In genomic region chr13:81640881-81641280, GRCm38 (mm10) we compare ENCODE assay signal across 12 mouse cellular contexts. TPM values are rescaled to one million over a fixed set of nuclear protein-coding genes. Genes with fewer than 3 reads are reported as not detected.
DNase-seq lines count a peak whose midpoint lies in the region; ATAC-seq and TF ChIP-seq lines count a peak whose summit lies in the region.
"Had no signal": no experiment of that assay in that cellular context is flagged by ENCODE, and none has a peak within 500 bp of the region (broad histone marks: within the 10 kb centered on the region; RNA-seq: fewer than 3 reads in every experiment).

No protein-coding gene starts in this region.

- no peaks in the 10 kb centered on the region for H3K36me3 ChIP-seq in intestine, embryonic 15.5 days
- no peaks in the 10 kb centered on the region for H3K36me3 ChIP-seq in intestine, postnatal 0 days (ENCODE audit: control insufficient read depth, insufficient read depth)
- no peaks in the 10 kb centered on the region for H3K36me3 ChIP-seq in embryonic facial prominence, embryonic 10.5 days (replicated peaks)
- H3K36me3 ChIP-seq in hindbrain, embryonic 12.5 days = no peaks in the 10 kb centered on the region
- no peaks in the 10 kb centered on the region for H3K36me3 ChIP-seq in neural tube, embryonic 12.5 days
- H3K36me3 ChIP-seq: embryonic facial prominence, embryonic 15.5 days; heart, embryonic 13.5 days had no signal

- H3K9ac ChIP-seq in intestine, embryonic 15.5 days = no peak overlapping the region
- no peak overlapping the region for H3K9ac ChIP-seq in intestine, postnatal 0 days (ENCODE audit: low read depth, low read length)
- no peak overlapping the region for H3K9ac ChIP-seq in hindbrain, embryonic 12.5 days
- no peak overlapping the region for H3K9ac ChIP-seq in neural tube, embryonic 12.5 days
- H3K9ac ChIP-seq: embryonic facial prominence, embryonic 15.5 days; heart, embryonic 13.5 days; liver, embryonic 14.5 days had no signal

- WGBS in intestine, embryonic 15.5 days = 28% methylated on average over 6 of the region's 6 CpGs
- 22% methylated on average over 6 of the region's 6 CpGs for WGBS in intestine, postnatal 0 days
- WGBS in embryonic facial prominence, embryonic 10.5 days = 39% methylated on average over 6 of the region's 6 CpGs
- WGBS in hindbrain, embryonic 12.5 days = 20% methylated on average over 6 of the region's 6 CpGs
- 35% methylated on average over 6 of the region's 6 CpGs for WGBS in neural tube, embryonic 12.5 days

- no peak overlapping the region for H3K4me3 ChIP-seq in intestine, embryonic 15.5 days (replicated peaks)
- H3K4me3 ChIP-seq in intestine, postnatal 0 days (ENCODE audit: low read depth, low read length) = no peak overlapping the region
- H3K4me3 ChIP-seq in embryonic facial prominence, embryonic 10.5 days = no peak overlapping the region
- H3K4me3 ChIP-seq in hindbrain, embryonic 12.5 days = no peak overlapping the region
- no peak overlapping the region for H3K4me3 ChIP-seq in neural tube, embryonic 12.5 days
- H3K4me3 ChIP-seq: embryonic facial prominence, embryonic 15.5 days had no signal

- peak; percentile 41; the same call in 1 of the 2 replicates for ATAC-seq in intestine, embryonic 15.5 days
- no peak for ATAC-seq in intestine, postnatal 0 days
- ATAC-seq in hindbrain, embryonic 12.5 days (ENCODE audit: low FRiP score) = no peak
- ATAC-seq in neural tube, embryonic 12.5 days (ENCODE audit: low FRiP score, low read depth) = peak; percentile 30; the same call in 1 of the 2 replicates

- no peaks in the 10 kb centered on the region for H3K9me3 ChIP-seq in intestine, embryonic 15.5 days
- no peaks in the 10 kb centered on the region for H3K9me3 ChIP-seq in intestine, postnatal 0 days (ENCODE audit: control insufficient read depth)
- H3K9me3 ChIP-seq in embryonic facial prominence, embryonic 10.5 days = no peaks in the 10 kb centered on the region
- no peaks in the 10 kb centered on the region for H3K9me3 ChIP-seq in hindbrain, embryonic 12.5 days (replicated peaks)
- H3K9me3 ChIP-seq in neural tube, embryonic 12.5 days = no peaks in the 10 kb centered on the region
- H3K9me3 ChIP-seq: embryonic facial prominence, embryonic 15.5 days; heart, embryonic 13.5 days had no signal

- peak; percentile 25 for DNase-seq in embryonic facial prominence, embryonic 10.5 days (ENCODE audit: low spot score)
- no peak for DNase-seq in thymus, postnatal 14 days
- DNase-seq in layer of hippocampus, postnatal 14 days (ENCODE audit: low spot score in 2 of 2) = no peak
- DNase-seq in ovary, adult 18-20 months (ENCODE audit: low spot score) = no peak
- DNase-seq: kidney, adult 18-20 months had no signal

- no peaks in the 10 kb centered on the region for H3K27me3 ChIP-seq in intestine, embryonic 15.5 days (replicated peaks)
- H3K27me3 ChIP-seq in intestine, postnatal 0 days (replicated peaks; ENCODE audit: control insufficient read depth, insufficient read depth, low read length) = no peaks in the 10 kb centered on the region
- H3K27me3 ChIP-seq in embryonic facial prominence, embryonic 10.5 days (replicated peaks; ENCODE audit: low read depth, poor library complexity, severe bottlenecking) = no peaks in the 10 kb centered on the region
- no peaks in the 10 kb centered on the region for H3K27me3 ChIP-seq in hindbrain, embryonic 12.5 days
- H3K27me3 ChIP-seq in neural tube, embryonic 12.5 days (replicated peaks) = no peaks in the 10 kb centered on the region
- H3K27me3 ChIP-seq: embryonic facial prominence, embryonic 15.5 days; heart, embryonic 13.5 days had no signal

- no peak overlapping the region for H3K27ac ChIP-seq in intestine, embryonic 15.5 days
- H3K27ac ChIP-seq in intestine, postnatal 0 days (ENCODE audit: low read depth, low read length) = no peak overlapping the region
- peak overlapping the region; percentile 65 for H3K27ac ChIP-seq in embryonic facial prominence, embryonic 10.5 days (replicated peaks)
- peak overlapping the region; percentile 30 for H3K27ac ChIP-seq in hindbrain, embryonic 12.5 days
- H3K27ac ChIP-seq in neural tube, embryonic 12.5 days = no peak overlapping the region
- H3K27ac ChIP-seq: heart, embryonic 13.5 days; liver, embryonic 14.5 days had no signal

- H3K4me1 ChIP-seq in intestine, embryonic 15.5 days (replicated peaks) = 0 out of 2 replicates have a peak, but pooled peaks cover 2% of the 10 kb centered on the region
- no peaks in the 10 kb centered on the region for H3K4me1 ChIP-seq in intestine, postnatal 0 days (replicated peaks; ENCODE audit: control insufficient read depth, insufficient read depth, low read length)
- peaks cover 21% of the 10 kb centered on the region for H3K4me1 ChIP-seq in embryonic facial prominence, embryonic 10.5 days
- peaks cover 14% of the 10 kb centered on the region for H3K4me1 ChIP-seq in hindbrain, embryonic 12.5 days
- peaks cover 9% of the 10 kb centered on the region for H3K4me1 ChIP-seq in neural tube, embryonic 12.5 days

- no peak overlapping the region for H3K4me2 ChIP-seq in intestine, embryonic 15.5 days (replicated peaks)
- H3K4me2 ChIP-seq in intestine, postnatal 0 days (replicated peaks; ENCODE audit: low read depth) = no peak overlapping the region
- H3K4me2 ChIP-seq in hindbrain, embryonic 12.5 days (replicated peaks) = no peak overlapping the region
- H3K4me2 ChIP-seq in neural tube, embryonic 12.5 days (replicated peaks) = 0 out of 2 replicates have a peak overlapping the region, but pooled peaks have one; percentile 18

- no peak for TF ChIP-seq CTCF in intestine, postnatal 0 days (IDR thresholded peaks at IDR 0.05; ENCODE audit: low read depth)

RNA-seq across cellular contexts. Expression of gene Adgrv1, which starts 7.9 kb away (rescaled TPM):
- 0.82 and 0.83 TPM in 2 replicates for polyA plus RNA-seq in intestine, embryonic 15.5 days (2015; fragmentation: Nextera tagmentation; extraction: Ambion mirVana)
- polyA plus RNA-seq in intestine, postnatal 0 days (2015; fragmentation: Nextera tagmentation; extraction: Ambion mirVana) = 0.86 and 0.90 TPM in 2 replicates
- polyA plus RNA-seq in embryonic facial prominence, embryonic 10.5 days (2016; fragmentation: Nextera tagmentation; extraction: Ambion mirVana) = 10.9 and 16.9 TPM in 2 replicates
- 28.5 and 35.7 TPM in 2 replicates for polyA plus RNA-seq in hindbrain, embryonic 12.5 days (2016; fragmentation: Nextera tagmentation; extraction: Ambion mirVana)
- 33.7 and 40.8 TPM in 2 replicates for polyA plus RNA-seq in neural tube, embryonic 12.5 days (2016; fragmentation: Nextera tagmentation; extraction: Ambion mirVana)
- total RNA-seq in layer of hippocampus, postnatal 14 days (2021) = 1 to 10 TPM; 4.1 to 4.3 TPM

RNA-seq across cellular contexts. Expression of gene Lysmd3, which starts 16.6 kb away (rescaled TPM):
- polyA plus RNA-seq in intestine, embryonic 15.5 days (2015; fragmentation: Nextera tagmentation; extraction: Ambion mirVana) = 24.4 and 25.2 TPM in 2 replicates
- 32.4 and 32.7 TPM in 2 replicates for polyA plus RNA-seq in intestine, postnatal 0 days (2015; fragmentation: Nextera tagmentation; extraction: Ambion mirVana)
- polyA plus RNA-seq in embryonic facial prominence, embryonic 10.5 days (2016; fragmentation: Nextera tagmentation; extraction: Ambion mirVana) = 20.7 and 21.1 TPM in 2 replicates
- polyA plus RNA-seq in hindbrain, embryonic 12.5 days (2016; fragmentation: Nextera tagmentation; extraction: Ambion mirVana) = 28.4 and 29.9 TPM in 2 replicates
- polyA plus RNA-seq in neural tube, embryonic 12.5 days (2016; fragmentation: Nextera tagmentation; extraction: Ambion mirVana) = 23.2 and 26.6 TPM in 2 replicates
- 10 to 100 TPM; 10.9 to 14.2 TPM for total RNA-seq in layer of hippocampus, postnatal 14 days (2021)

Comparison
In these comparisons a context has a peak if more than half of its experiments do, and no peak if none do; other contexts are left out.
1. ATAC-seq: peak in intestine, embryonic 15.5 days (single experiment) and neural tube, embryonic 12.5 days (single experiment); none in intestine, postnatal 0 days (single experiment) and hindbrain, embryonic 12.5 days (single experiment).
2. H3K27ac ChIP-seq: peak in embryonic facial prominence, embryonic 10.5 days (single experiment) and hindbrain, embryonic 12.5 days (single experiment); none in intestine, embryonic 15.5 days (single experiment), intestine, postnatal 0 days (single experiment) and neural tube, embryonic 12.5 days (single experiment).